Mouse (Mus musculus): ENCODE results near the gene Asphd1. TPM values are rescaled to one million over a fixed set of nuclear protein-coding genes. Genes with fewer than 3 reads are reported as not detected.
A peak's percentile ranks its signal among the peaks of the same experiment; 100 is the strongest.

The Asphd1 gene
- polyA plus RNA-seq, 1 experiment from 2014 or later, result 8.5 TPM

DNA sequence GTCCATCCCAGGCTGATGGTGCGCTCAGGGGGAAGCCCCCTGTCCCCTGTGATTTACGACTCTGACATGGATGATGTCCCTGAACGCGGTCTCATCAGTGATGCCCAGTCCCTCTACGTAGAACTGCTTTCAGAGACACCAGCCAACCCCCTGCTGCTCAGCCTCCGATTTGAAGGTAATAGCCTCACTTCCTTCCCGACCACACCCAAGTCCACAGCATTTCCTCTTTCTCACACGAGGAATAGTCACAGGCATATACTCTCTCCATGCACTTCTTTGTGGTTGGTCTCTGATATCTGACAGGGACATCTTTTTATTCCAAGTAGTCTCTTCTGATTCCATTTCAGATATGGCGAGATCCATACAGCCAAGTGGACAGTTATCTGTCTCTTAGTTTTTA is 10.4 kb upstream of the Asphd1 start:
- Histone ChIP-seq H3K4me1 (replicated peaks; ENCODE audit: control insufficient read depth, insufficient read depth, low read length) (no peaks in the 10 kb centered on the region), H3K4me3 (replicated peaks; ENCODE audit: low read length) (no peak overlapping the region), H3K36me3 (ENCODE audit: control insufficient read depth, insufficient read depth) (peaks cover 10% of the 10 kb centered on the region), H3K9ac (replicated peaks; ENCODE audit: low read depth, low read length) (no peak overlapping the region), H3K27ac (ENCODE audit: low read length) (no peak overlapping the region), H3K27me3 (replicated peaks; ENCODE audit: control insufficient read depth, insufficient read depth, low read length) (0 out of 2 replicates have a peak, but pooled peaks cover 8% of the 10 kb centered on the region), H3K9me3 (ENCODE audit: control insufficient read depth, low read length) (no peaks in the 10 kb centered on the region), H3K4me2 (ENCODE audit: low read length) (no peak overlapping the region)
- no peak for ATAC-seq
- 79% methylated on average over 9 of the region's 9 CpGs for WGBS

DNA sequence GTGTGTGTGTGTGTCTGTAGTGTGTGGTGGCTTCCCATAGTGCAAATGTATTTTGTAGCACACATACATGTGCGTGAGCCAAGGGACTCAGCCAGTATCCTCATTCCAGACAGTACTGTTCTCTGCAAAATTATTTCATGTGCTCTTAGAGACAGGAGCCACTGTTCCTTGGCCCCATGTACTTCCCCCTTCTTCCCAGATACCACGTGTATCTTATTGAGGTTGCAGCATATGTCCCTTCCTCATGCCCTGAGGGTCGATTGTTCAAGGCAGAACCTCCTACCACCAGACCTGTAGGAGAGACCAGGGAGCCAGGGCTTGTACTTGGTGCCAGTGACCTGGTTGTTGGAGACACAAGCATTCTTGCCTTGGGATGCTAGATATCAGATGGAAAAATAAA is 5.7 kb upstream of the Asphd1 start:
- no peak overlapping the region for H3K4me2 ChIP-seq (ENCODE audit: low read length)
- H3K36me3 ChIP-seq (ENCODE audit: control insufficient read depth, insufficient read depth), result peaks cover 7% of the 10 kb centered on the region
- H3K4me1 ChIP-seq (replicated peaks; ENCODE audit: control insufficient read depth, insufficient read depth, low read length), result peaks cover 23% of the 10 kb centered on the region
- ATAC-seq, result no peak
- WGBS, result 52% methylated on average over 3 of the region's 3 CpGs
- H3K9me3 ChIP-seq (ENCODE audit: control insufficient read depth, low read length), result no peaks in the 10 kb centered on the region
- H3K4me3 ChIP-seq (replicated peaks; ENCODE audit: low read length), result no peak overlapping the region
- H3K9ac ChIP-seq (replicated peaks; ENCODE audit: low read depth, low read length), result no peak overlapping the region
- 0 out of 2 replicates have a peak, but pooled peaks cover 2% of the 10 kb centered on the region for H3K27me3 ChIP-seq (replicated peaks; ENCODE audit: control insufficient read depth, insufficient read depth, low read length)
- no peak overlapping the region for H3K27ac ChIP-seq (ENCODE audit: low read length)

DNA sequence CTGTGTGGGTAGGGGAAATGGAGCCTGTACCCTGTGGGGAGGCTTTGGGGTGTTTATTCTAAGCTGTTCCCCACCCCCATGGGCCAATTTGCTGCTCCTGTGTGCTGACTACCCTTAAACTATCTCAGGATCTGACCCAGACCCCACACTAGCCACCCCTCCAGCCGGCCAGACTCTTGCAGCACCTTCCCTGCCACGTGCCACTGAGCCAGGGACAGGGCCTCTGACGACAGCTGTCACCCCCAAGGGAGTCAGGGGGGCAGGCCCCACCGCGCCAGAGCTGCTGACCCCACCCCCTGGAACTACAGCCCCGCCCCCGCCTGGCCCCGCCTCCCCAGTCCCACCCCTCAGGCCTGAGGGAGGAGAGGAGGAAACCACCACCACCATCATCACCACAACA is 3.3 kb upstream of the Asphd1 start:
- 0 out of 2 replicates have a peak overlapping the region, but pooled peaks have one; percentile 62 for H3K4me3 ChIP-seq (replicated peaks; ENCODE audit: low read length)
- 0 out of 2 replicates have a peak, but pooled peaks cover 2% of the 10 kb centered on the region for H3K27me3 ChIP-seq (replicated peaks; ENCODE audit: control insufficient read depth, insufficient read depth, low read length)
- H3K9ac ChIP-seq (replicated peaks; ENCODE audit: low read depth, low read length), result peak overlapping the region; percentile 33
- H3K27ac ChIP-seq (ENCODE audit: low read length), result no peak overlapping the region
- H3K4me2 ChIP-seq (ENCODE audit: low read length), result peak overlapping the region; percentile 89
- peaks cover 38% of the 10 kb centered on the region for H3K4me1 ChIP-seq (replicated peaks; ENCODE audit: control insufficient read depth, insufficient read depth, low read length)
- 5% methylated on average over 8 of the region's 8 CpGs for WGBS
- peaks cover 4% of the 10 kb centered on the region; the same call in 1 of the 2 replicates for H3K36me3 ChIP-seq (ENCODE audit: control insufficient read depth, insufficient read depth)
- ATAC-seq, result no peak
- no peaks in the 10 kb centered on the region for H3K9me3 ChIP-seq (ENCODE audit: control insufficient read depth, low read length)

DNA sequence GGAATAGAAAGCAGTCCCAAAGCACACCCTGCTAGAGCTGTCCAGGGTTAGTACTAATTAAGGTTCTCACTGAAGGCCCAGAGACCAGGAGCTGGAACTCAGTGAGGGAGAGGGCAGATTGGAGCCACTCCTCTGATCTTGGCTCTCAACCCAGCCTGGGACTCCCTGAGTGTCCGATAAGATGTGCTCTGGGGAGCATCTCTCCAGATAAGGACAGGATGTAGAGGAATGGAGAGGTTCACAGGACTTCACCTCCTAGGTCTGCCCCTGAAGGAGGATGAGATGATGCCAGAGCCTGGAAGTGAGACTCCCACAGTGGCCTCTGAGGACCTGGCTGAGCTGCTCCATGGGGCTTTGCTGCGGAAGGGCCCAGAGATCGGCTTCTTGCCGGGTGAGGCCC is 2.4 kb upstream of the Asphd1 start:
- Histone ChIP-seq H3K27ac (ENCODE audit: low read length) (no peak overlapping the region), H3K4me1 (replicated peaks; ENCODE audit: control insufficient read depth, insufficient read depth, low read length) (peaks cover 39% of the 10 kb centered on the region), H3K36me3 (ENCODE audit: control insufficient read depth, insufficient read depth) (peaks cover 4% of the 10 kb centered on the region; the same call in 1 of the 2 replicates)

DNA sequence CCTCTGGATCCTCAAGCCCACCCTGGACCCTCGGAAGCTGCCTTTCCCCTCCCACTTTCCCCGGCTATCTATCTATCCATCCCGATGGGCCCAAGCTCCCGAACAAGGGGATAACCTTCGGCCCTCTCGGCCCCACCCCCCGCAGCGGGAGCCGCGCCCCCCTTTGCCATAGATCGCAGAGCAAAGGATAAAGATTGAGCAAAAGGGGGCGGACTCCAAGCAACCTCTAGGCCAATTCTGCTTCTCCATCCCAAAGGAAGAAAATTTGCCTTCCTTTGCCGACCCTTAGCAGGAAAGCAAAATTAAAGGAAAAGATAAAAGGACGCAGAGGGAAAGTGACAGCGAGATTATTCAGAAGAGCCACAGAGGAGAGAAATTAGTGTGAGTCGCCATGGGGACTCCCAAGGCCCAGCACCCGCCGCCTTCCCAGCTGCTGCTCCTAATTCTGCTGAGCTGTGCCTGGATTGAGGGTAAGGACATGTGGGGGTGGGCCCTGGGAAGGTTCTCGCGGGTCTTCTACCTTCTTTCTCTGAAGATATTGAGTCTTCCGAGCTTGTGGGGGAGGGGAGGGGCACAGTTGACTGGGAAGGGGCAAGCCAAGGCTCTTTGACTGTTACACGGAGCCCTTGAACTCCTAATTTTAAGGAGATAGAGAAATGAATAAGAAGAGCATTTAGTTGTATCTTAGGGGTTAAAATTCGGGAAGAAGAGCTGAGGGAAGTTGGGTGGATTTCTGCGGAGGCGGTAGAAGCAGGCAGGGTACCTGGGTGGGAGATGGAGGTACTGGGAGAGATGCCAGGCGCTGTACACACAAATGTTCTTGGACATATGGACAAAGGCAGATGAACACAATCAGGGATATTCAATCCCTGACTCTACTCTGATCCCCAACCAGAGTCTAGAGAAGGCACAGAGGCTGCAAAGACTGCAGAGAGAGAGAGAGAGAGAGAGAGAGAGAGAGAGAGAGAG is 1.5 kb upstream of the Asphd1 start:
- Histone ChIP-seq H3K4me2 (ENCODE audit: low read length) (peak overlapping the region; percentile 89), H3K27me3 (replicated peaks; ENCODE audit: control insufficient read depth, insufficient read depth, low read length) (0 out of 2 replicates have a peak, but pooled peaks cover 2% of the 10 kb centered on the region), H3K4me1 (replicated peaks; ENCODE audit: control insufficient read depth, insufficient read depth, low read length) (peaks cover 39% of the 10 kb centered on the region), H3K9ac (replicated peaks; ENCODE audit: low read depth, low read length) (peak overlapping the region; percentile 76), H3K9me3 (ENCODE audit: control insufficient read depth, low read length) (no peaks in the 10 kb centered on the region), H3K4me3 (replicated peaks; ENCODE audit: low read length) (peak overlapping the region; percentile 62), H3K36me3 (ENCODE audit: control insufficient read depth, insufficient read depth) (peaks cover 6% of the 10 kb centered on the region; the same call in 1 of the 2 replicates), H3K27ac (ENCODE audit: low read length) (peak overlapping the region; percentile 87)
- 3% methylated on average over 26 of the region's 26 CpGs for WGBS
- ATAC-seq, result peak; percentile 7; the same call in 1 of the 2 replicates

More for the DNA sequence above, 2.4 kb upstream of the Asphd1 start:
- Histone ChIP-seq H3K9me3 (ENCODE audit: control insufficient read depth, low read length) (no peaks in the 10 kb centered on the region), H3K4me3 (replicated peaks; ENCODE audit: low read length) (peak overlapping the region; percentile 62), H3K9ac (replicated peaks; ENCODE audit: low read depth, low read length) (peak overlapping the region; percentile 76), H3K4me2 (ENCODE audit: low read length) (peak overlapping the region; percentile 89), H3K27me3 (replicated peaks; ENCODE audit: control insufficient read depth, insufficient read depth, low read length) (0 out of 2 replicates have a peak, but pooled peaks cover 2% of the 10 kb centered on the region)
- 24% methylated on average over 4 of the region's 4 CpGs for WGBS
- no peak for ATAC-seq

DNA sequence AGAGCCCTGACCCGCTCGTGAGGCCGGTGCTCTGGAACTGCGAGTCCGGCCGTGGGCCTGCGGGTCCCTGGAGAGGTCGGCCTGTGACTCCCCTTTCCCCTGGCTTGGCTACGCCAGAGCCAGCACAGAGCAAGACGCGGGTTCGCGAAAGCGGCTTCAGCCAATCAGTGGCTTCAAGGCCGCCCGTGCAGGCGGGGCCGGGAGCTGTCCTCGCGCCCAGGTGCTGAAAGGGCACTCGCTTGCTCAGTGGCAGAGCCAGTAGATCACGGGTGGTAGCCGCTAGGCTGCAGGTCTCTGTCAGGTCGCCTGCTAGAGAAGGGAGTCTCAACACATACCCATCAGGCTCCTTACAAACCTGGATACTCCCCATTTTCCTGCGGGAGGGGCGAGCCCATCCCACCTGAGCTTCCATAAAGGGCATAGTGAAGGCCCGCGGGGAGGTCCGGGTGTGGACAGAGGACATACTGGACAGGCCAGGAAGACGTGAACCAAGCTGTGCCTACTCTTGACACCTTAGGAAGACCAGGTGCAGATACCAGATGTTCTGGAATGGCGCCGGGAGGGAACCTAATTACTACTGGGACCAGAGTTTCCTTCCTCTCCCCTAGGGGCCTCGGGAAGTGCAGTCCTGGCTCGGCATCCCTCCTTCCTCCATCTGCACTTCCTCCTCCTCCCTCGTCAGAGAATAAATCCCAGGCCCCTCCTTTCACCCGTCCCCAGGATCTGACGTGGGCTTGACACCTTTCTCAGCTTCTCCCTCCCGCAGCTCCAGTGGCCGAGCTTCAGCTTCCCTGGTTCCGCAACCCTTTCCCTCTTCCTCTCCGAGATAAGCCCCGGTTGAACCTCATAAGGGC is 638 bp upstream of the Asphd1 start, which contains the start of gene Sez6l2:
Gene Sez6l2, plus strand, starts transcription at position 771 of the 854 bp plus-strand sequence.
- WGBS, result 0% methylated on average over 41 of the region's 42 CpGs
- H3K9me3 ChIP-seq (ENCODE audit: control insufficient read depth, low read length), result no peaks in the 10 kb centered on the region
- ATAC-seq, result peak; percentile 85
- H3K9ac ChIP-seq (replicated peaks; ENCODE audit: low read depth, low read length), result peak within 1 kb of the TSS; percentile 76
- 0 out of 2 replicates have a peak, but pooled peaks cover 2% of the 10 kb centered on the region for H3K27me3 ChIP-seq (replicated peaks; ENCODE audit: control insufficient read depth, insufficient read depth, low read length)
- H3K36me3 ChIP-seq (ENCODE audit: control insufficient read depth, insufficient read depth), result peaks cover 9% of the 10 kb centered on the region; the same call in 1 of the 2 replicates
- H3K4me1 ChIP-seq (replicated peaks; ENCODE audit: control insufficient read depth, insufficient read depth, low read length), result peaks cover 39% of the 10 kb centered on the region
- peak within 1 kb of the TSS; percentile 87 for H3K27ac ChIP-seq (ENCODE audit: low read length)
- peak within 1 kb of the TSS; percentile 62 for H3K4me3 ChIP-seq (replicated peaks; ENCODE audit: low read length)
- peak within 1 kb of the TSS; percentile 89 for H3K4me2 ChIP-seq (ENCODE audit: low read length)

DNA sequence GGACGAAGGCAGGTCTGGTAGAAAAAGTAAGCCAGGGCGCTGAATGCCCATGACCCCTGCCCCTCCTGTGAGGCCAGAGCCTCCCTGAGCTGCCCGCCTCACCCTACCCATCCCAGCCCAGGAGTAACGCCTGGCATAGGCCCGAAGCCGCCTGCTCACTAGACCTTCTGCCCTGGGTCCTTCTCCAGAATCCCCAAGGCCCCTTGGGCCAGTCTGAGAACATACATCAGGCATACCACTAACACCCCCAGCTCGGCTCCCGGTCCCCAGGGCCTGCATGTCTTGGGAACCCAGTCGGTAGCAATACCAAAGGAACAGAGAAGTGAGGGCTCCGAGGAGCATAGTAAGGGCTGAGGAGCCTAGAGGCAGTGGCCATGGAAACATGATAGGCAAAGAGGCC is 756 bp downstream of the Asphd1 start:
- WGBS, result 83% methylated on average over 10 of the region's 10 CpGs

DNA sequence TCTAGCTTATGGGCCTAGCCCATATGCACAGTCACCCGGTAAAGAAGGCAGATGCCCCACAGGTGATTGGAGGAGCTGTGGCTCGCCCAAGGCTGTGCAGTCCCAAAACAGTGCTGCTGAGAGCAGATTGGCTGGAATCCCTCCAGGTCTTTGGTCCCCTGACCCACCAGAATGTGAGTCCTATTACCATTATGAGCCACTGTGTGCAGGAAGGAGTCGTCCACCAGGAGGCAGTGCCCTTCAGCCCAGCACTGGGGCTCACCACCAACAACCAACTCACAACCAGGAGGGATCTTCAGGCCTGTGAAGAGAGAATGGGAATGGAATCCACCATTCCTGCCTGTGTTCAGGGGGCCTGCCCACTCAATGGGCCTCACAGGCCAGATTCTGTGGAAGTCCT is 2.9 kb downstream of the Asphd1 start:
- H3K4me3 ChIP-seq (replicated peaks; ENCODE audit: low read length), result no peak overlapping the region
- no peaks in the 10 kb centered on the region for H3K27me3 ChIP-seq (replicated peaks; ENCODE audit: control insufficient read depth, insufficient read depth, low read length)
- no peak overlapping the region for H3K9ac ChIP-seq (replicated peaks; ENCODE audit: low read depth, low read length)
- H3K4me2 ChIP-seq (ENCODE audit: low read length), result no peak overlapping the region
- H3K27ac ChIP-seq (ENCODE audit: low read length), result no peak overlapping the region
- H3K9me3 ChIP-seq (ENCODE audit: control insufficient read depth, low read length), result no peaks in the 10 kb centered on the region
- peaks cover 11% of the 10 kb centered on the region; the same call in 1 of the 2 replicates for H3K36me3 ChIP-seq (ENCODE audit: control insufficient read depth, insufficient read depth)
- H3K4me1 ChIP-seq (replicated peaks; ENCODE audit: control insufficient read depth, insufficient read depth, low read length), result peaks cover 23% of the 10 kb centered on the region
- no peak for ATAC-seq
- 51% methylated on average over 3 of the region's 3 CpGs for WGBS

More for the DNA sequence above, 756 bp downstream of the Asphd1 start:
- H3K4me3 ChIP-seq (replicated peaks; ENCODE audit: low read length), result peak overlapping the region; percentile 62
- H3K4me2 ChIP-seq (ENCODE audit: low read length), result peak overlapping the region; percentile 89
- no peaks in the 10 kb centered on the region for H3K9me3 ChIP-seq (ENCODE audit: control insufficient read depth, low read length)
- peaks cover 39% of the 10 kb centered on the region for H3K4me1 ChIP-seq (replicated peaks; ENCODE audit: control insufficient read depth, insufficient read depth, low read length)
- H3K36me3 ChIP-seq (ENCODE audit: control insufficient read depth, insufficient read depth), result peaks cover 9% of the 10 kb centered on the region; the same call in 1 of the 2 replicates
- peak overlapping the region; percentile 76 for H3K9ac ChIP-seq (replicated peaks; ENCODE audit: low read depth, low read length)
- peak overlapping the region; percentile 87 for H3K27ac ChIP-seq (ENCODE audit: low read length)
- no peaks in the 10 kb centered on the region for H3K27me3 ChIP-seq (replicated peaks; ENCODE audit: control insufficient read depth, insufficient read depth, low read length)
- no peak for ATAC-seq

Measured in forebrain, embryonic 16.5 days (tissue).